Mouse (Mus musculus) gastrocnemius, adult 18-20 months (tissue): ENCODE measurements around the gene Nr2f2. TPM values are rescaled to one million over a fixed set of nuclear protein-coding genes. Genes with fewer than 3 reads are reported as not detected.

Experiments used
- DNase-seq: peaks from one replicate; pipeline ENCODE4 v3.0.0; 2021; ENCODE audit warnings: low spot score
- total RNA-seq, 2 experiments: library from RNA; stranded (reverse); gene quantifications; 2 replicates each; pipeline ENCODE4 v1.2.3; 2021

Nr2f2 gene
- total RNA-seq, 2 experiments from 2014 or later: 18.6 to 25.1 TPM

DNA sequence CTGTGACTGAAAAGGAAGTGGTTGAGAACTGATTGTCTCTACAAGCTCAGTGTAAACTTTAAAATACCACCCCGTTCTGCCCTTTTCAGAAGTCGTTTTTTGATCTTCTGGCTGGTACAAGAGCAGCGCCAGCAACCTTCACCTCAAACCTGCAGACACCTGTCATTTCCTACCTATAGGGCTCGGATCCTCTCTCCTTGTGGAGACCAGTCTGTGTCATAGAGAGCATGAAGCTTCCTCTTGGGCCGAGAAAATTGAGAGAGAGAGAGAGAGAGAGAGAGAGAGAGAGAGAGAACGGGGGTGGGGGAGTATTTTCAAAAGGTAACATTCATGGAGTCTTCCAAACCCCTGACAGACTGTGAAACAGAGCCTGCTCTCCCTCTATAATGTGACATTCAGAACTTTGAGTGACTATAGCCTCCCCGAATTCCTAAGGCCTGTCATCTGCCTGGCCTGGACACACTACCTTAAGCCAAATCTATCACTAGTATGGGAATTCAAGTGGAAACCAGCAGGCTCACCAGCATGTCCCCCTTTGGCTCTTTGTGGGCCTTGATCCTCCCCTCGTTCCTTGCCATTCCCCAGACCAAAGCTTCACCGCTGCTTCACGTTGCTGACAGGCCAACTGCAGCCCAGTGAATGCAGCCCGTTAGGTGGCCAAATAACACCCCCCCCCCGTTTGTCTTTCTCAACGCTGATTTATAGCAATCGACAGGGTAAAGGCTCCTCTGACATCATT lies 33.4 kb downstream of the Nr2f2 start:
- no peak for DNase-seq

DNA sequence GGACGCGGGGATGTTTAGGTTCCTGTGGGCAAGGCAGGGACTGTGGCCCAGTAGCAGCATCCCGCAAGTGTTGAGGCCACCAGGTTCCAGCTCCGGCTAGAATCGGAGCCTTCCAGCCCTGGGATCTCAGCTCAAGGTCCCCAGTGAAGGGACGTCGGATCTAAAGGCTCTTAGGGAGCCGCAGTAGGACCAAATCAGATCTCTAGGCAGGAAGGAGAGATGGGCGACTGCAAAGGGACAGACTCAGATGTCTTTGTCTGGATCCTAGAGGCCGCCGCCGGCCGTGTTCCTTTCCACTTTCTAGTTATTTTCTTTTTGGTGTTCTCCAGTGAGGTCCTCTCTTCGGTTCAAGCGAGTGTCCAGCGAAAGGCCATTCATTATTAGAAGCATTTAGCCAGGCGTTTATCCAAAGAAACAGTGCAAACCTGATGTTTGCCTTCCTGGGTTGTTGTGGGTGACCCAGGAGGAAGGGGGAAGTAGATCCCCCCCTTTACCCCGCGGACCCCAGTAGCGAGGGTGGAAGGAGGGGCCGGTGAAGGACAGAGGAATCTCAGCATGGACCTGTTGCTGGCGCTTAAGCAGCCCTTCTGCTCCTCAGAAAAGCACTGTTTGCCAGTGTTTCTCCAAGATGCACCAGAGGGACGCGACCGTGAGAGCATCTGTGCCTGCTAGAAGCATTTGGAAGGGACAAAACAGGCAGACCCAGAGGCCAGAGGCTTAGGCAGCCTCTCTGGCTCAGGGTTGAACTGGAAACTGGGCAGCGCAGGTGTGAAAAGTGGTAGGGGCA lies 34.3 kb downstream of the Nr2f2 start:
- DNase-seq: no peak

- DNase-seq: no peak
Measured at GRCm38 (mm10) chr7:70331243-70332063, 35.1 kb downstream of the Nr2f2 start.

GRCm38 (mm10) chr7:70330761-70331242 lies 35.7 kb downstream of the Nr2f2 start:
- no peak for DNase-seq

GRCm38 (mm10) chr7:70330207-70330562 lies 36.4 kb downstream of the Nr2f2 start:
- no peak for DNase-seq

- no peak for DNase-seq
Measured at GRCm38 (mm10) chr7:70329521-70330206, 36.9 kb downstream of the Nr2f2 start.

GRCm38 (mm10) chr7:70329037-70329516 lies 37.5 kb downstream of the Nr2f2 start:
- no peak for DNase-seq

GRCm38 (mm10) chr7:70328206-70329036 lies 38.1 kb downstream of the Nr2f2 start:
- no peak for DNase-seq

GRCm38 (mm10) chr7:70327191-70327590 lies 39.3 kb downstream of the Nr2f2 start:
- no peak for DNase-seq

- DNase-seq: no peak
Measured at GRCm38 (mm10) chr7:70326176-70327035, 40.1 kb downstream of the Nr2f2 start.

GRCm38 (mm10) chr7:70325381-70325780 lies 41.2 kb downstream of the Nr2f2 start:
- no peak for DNase-seq

GRCm38 (mm10) chr7:70324541-70324940 lies 42.0 kb downstream of the Nr2f2 start:
- DNase-seq: no peak

GRCm38 (mm10) chr7:70324041-70324440 lies 42.5 kb downstream of the Nr2f2 start:
- DNase-seq: no peak

DNA sequence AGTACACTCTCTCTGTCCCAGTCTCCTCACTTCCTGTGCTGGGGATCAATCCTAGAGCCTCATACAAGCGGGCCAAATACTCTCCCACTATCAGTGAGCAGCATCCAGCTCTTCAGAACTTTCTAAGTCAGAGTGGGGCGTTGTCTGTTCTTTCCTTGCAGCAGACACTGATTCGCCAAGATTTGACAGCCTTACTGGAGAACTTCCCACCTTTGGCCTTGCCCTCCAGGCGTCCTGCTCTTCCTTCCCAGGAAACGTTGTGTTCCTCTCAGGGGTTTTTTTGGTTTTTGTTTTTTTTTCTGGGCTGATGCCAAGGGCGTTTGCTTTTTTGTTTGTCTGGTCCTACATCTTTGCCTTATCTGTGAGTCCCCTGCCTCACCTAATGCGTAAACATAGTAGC lies 60.8 kb downstream of the Nr2f2 start:
- DNase-seq: no peak

- DNase-seq: no peak
Measured at GRCm38 (mm10) chr7:70304426-70304825, 62.1 kb downstream of the Nr2f2 start.
